Mouse (Mus musculus): ENCODE measurements around the gene Slc22a3.
A peak's percentile ranks its signal among the peaks of the same experiment; 100 is the strongest.

Slc22a3 gene

GRCm38 (mm10) chr17:12466501-12467000 is 41.0 kb downstream of the Slc22a3 start:
- DNase-seq = no peak

DNA sequence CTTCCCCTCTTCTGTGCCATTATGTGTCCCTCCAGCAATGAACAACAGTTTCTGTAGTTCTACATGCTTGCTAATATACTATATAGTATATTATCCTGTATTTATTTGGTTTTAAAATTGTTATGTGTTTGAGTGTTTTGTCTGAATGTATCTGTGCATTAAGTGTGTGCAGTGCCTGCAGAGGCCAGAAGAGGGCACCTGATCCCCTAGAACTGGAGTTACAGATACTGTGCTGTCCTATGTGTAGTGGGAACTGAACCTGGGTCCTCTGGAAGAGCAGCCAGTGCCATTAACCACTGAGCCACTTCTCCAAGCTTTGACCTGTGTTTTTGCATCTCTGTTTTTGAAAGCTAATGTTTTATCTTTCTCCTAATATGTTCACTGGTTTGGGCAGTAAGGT is 46.3 kb downstream of the Slc22a3 start:
- DNase-seq = no peak

DNA sequence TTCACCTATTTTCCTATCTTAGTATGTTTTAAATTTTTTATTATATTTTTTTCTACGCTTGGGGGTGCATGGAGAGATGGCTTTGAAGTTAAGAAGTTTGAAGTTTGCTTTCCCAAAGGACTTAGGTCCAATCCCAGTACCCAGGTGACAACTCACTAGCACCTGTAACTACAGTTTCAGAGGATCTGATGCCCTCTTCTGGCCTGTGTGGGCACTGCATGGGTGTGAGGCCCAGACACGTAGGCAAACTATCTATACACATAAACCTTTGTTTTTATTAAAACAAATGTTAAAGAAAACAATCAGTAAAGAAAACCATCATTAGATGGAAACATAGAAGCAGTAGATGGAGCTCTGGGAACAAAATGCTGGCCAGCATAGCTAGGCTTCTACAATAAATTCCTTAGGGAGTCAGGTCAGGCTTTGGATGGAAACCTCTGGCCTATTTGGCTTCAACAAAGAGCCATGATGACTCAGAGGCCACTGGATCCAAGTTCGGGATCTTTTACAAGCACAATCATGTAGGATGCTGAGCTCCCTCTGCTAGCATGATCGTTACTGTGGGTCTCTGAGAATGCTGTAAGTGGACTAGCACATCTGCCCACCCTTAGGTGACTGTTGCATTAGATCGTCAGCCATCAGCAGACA is 52.2 kb downstream of the Slc22a3 start:
- peak; percentile 42 for DNase-seq

GRCm38 (mm10) chr17:12453691-12454090 is 53.8 kb downstream of the Slc22a3 start:
- no peak for DNase-seq

DNA sequence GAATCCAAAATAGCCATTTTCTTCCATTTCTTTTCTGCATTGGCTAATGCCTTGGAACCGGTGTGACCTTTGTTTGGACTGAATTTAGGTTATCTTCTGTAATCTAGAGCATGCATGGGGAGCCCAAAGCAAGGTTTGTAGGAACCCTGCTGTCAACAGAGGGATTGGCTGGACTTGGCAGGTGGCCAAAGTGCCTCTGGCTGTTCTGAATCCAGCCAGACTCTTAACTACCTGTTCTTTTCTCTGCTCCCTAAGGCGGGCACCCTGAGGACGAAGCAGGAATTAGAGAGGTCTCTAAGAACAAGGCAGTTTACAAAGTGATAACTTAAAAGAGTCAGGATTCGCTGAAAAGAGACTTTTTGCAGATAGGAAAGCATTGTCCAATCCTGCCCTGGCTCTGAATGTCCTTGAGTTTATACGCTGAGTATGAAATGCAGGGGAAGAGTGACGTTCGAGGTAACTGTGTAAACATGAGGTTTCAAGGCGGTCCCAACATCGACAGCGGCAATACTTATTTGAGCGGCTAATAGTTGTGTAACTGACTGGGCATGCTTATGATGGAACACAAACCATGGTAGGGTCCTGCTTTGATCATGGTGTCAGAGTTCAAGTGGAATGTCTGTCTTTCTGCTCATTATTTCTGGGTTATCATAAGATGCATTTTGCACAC is 54.5 kb downstream of the Slc22a3 start:
- DNase-seq = no peak

GRCm38 (mm10) chr17:12451234-12451633 is 56.3 kb downstream of the Slc22a3 start:
- no peak for DNase-seq

- DNase-seq = no peak
Observed at GRCm38 (mm10) chr17:12444561-12444960, 62.9 kb downstream of the Slc22a3 start.

- DNase-seq = no peak
Observed at GRCm38 (mm10) chr17:12437771-12438170, 69.7 kb downstream of the Slc22a3 start.

DNA sequence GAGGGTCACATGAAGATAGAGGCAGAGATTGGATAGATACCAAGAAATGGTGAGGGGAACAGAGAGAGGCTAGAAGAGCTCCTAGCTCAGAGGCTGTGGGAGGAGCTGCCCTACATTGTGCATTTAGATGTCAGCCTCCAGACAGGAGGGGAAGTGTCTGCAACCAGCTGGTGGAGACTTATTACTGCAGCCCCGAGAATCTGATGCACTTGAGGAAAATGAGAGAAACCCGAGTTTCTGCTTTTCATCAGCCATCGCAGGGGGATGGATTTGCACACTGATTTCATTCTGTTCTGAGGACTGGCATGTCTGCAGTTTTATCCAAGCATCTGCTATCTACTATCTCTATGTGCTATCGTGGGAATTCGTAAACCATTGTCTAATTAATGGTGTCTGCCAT is 75.8 kb downstream of the Slc22a3 start:
- DNase-seq = no peak

- no peak for DNase-seq
Observed at GRCm38 (mm10) chr17:12428369-12428768, 79.1 kb downstream of the Slc22a3 start.

DNA sequence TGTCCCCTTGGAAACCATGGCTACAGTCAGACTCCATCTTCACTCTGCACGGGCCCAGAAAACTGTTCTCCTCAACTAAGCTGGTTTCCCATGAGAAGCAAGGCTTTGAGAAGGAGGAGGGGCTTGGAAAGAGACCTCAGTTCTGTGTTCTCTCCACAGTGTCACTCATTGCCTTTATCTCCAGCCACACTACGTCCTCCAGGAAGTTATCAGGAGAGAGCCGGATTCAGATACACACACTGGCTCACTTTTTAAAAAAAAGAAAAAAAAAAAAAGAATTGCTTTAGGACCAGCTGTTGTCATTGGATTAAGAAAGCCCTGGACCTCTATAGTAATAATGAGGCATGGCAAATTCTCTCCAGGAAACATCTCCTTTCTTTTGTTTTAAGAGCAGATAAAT is 80.3 kb downstream of the Slc22a3 start:
- DNase-seq = no peak

GRCm38 (mm10) chr17:12422143-12422542 is 85.4 kb downstream of the Slc22a3 start:
- no peak for DNase-seq

DNA sequence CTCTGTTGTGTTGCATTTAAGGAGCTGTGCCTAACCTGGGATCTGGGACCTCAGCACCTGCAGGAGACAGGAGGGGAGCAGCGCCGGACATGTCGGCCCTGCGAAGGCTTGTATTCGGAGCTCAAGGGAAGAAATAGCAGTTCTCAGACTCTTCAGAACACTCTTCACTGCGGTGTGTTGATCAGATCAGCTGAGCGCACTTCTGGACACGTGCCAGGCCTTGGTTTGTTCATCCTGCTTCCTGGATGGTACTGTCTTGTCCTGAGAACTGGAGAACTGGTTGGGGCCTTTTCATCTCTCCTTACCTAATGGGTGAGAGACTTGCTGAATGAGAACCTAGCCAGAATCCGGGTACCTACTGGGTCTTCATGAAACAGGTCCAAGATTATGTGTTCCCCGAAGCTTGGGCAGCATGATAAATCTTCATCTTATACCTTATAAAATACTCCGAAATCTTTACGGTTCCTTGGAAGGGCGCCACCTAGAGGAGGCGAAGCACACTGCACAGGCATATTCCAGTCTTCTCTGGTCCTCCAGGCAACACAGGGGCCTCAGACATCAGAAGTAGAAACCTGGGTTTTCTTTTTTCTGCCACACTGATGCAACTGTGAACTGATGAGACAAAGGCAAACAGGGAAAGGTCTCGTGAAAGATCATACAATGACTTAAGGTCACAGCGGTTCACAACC is 86.5 kb downstream of the Slc22a3 start:
- DNase-seq = no peak

DNA sequence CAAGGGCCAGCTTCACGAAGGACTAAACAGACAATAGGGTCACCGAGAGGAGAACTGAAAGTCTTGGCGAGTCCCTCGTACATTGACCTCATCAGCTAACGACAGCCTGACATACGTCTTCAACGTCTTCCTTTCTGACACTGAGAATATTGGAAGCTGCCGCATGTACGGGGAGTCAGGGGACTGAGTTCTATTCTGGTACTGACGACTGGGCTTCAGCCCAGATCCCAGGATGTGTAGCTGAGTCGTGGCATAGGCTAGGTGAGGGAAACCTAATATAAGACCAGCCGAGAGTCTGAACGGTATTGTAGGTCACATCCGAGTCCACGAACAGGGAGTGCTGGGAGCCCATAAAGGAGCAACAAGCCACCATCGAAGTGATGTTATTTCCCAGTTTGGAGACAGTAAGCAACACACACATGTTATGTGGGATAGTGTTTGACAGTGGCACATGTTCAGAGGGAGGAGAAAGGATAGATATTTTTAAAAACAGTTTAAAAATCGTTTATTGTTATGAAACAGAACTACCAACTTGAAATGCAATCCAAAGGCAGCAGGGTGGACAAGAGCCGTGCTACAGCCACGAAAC is 87.9 kb downstream of the Slc22a3 start:
- DNase-seq = no peak

- DNase-seq = peak; percentile 85
Observed at GRCm38 (mm10) chr17:12416250-12416895, 91.1 kb downstream of the Slc22a3 start.

- no peak for DNase-seq
Observed at GRCm38 (mm10) chr17:12415741-12416140, 91.8 kb downstream of the Slc22a3 start.

- DNase-seq = no peak
Observed at GRCm38 (mm10) chr17:12415031-12415735, 92.3 kb downstream of the Slc22a3 start.

- DNase-seq = peak; percentile 18
Observed at GRCm38 (mm10) chr17:12412891-12413237, 94.6 kb downstream of the Slc22a3 start.

DNA sequence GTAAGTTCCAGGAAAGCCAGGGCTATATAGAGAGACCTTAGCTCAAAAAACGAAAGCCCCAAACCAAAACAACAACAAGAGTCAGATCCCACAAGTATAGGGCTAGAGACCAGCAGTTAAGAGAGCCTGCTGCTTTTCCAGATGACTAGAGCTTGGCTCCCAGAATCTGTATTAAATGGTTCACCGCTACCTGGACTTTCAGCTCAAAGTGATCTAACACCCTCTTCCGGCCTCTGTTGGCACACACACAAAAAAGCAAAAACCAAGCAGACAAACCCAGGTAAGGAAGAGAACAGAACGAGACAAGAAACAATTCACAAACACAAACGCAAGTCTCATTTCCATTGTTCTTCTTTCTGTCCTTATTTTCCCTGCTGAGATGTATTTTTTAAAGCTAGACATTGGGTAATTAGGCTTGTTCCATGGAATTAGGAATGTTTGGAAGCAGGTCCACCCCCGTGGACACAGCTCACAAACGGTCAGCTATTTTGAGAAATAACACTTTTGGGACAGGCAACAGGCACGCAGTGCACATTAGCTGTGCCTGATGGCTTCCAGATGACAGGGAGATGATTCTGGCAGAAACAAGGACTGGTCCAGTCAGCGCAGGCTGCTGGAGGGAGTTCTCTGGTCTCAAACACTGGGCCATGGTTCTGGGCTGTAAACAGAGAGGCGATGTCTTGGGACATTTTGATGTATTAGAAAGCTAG is 95.2 kb downstream of the Slc22a3 start:
- peak; percentile 16 for DNase-seq

- DNase-seq = no peak
Observed at GRCm38 (mm10) chr17:12409346-12409944, 98.1 kb downstream of the Slc22a3 start.

DNA sequence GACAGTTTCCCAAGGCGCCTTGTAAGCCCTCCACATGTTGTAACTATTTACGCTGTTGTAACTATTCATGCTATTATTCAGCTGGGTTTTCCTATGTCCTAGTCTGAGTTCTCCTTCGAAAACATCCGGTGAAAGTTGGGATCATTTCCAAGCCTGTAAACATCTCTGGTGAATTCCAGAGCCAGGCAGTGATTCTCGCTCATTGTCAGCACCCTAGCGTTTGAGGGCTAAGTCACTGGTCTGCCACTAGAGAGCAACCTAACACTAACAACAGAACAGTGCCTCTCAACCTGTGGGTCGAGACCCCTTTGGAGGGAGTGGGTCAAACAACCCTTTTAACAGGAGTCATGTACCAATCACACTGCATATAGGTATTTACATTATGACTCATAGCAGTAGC is 104.1 kb downstream of the Slc22a3 start:
- DNase-seq = no peak

All from kidney, adult 18-20 months (tissue).